Mouse (Mus musculus): ENCODE results near the gene Tnfrsf8.
"Not testable (repeated sequence)": the region's sequence is repeated elsewhere in the genome, so short reads cannot be mapped to it uniquely, and the experiment has no call there.

The Tnfrsf8 gene

DNA sequence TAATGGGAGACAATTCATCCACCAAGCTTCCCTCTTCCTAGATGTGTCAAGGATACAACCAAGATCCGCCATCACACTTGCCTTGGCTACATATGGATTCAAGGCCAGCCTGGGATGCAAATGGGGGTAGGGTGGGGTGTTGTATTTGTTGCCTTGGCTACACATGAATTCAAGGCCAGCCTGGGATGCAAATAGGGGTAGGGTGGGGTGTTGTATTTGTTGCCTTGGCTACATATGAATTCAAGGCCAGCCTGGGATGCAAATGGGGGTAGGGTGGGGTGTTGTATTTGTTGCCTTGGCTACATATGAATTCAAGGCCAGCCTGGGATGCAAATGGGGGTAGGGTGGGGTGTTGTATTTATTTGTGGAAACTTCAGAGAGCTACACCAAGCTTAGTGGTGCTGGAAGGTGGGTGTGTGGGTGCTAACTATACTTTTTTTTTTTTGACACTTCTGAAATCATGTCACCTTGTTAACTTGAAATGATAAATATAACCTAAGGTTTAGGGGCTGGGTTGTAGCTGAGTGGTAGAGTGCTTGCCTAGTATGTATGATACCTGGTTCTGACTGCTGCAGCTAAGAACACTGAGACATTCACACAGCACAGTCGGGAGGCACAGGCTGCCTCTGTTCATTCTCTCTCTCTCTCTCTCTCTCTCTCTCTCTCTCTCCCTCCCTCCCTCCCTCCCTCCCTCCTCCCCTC lies 9.2 kb downstream of the Tnfrsf8 start:
- DNase-seq, result not testable (repeated sequence)

DNA sequence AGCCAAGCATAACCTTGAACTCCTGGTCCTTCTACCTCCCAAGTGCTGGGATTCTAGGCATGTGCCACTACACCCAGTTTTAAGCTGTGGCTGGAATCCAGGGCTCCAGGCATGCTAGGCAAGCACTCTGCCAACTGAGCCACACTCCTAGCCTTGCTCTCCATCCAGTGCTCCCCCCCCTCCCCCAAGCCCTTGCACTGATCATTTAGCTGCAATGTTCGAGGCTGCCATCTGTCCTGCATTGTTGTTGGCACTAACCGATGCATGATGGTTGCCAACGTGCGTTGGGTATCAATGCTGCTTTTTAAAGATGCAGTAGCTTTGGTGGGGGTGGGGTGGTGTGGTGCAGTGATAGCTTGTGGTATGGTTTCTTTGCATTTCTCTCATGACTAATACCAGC lies 10.9 kb downstream of the Tnfrsf8 start:
- no peak for DNase-seq

DNA sequence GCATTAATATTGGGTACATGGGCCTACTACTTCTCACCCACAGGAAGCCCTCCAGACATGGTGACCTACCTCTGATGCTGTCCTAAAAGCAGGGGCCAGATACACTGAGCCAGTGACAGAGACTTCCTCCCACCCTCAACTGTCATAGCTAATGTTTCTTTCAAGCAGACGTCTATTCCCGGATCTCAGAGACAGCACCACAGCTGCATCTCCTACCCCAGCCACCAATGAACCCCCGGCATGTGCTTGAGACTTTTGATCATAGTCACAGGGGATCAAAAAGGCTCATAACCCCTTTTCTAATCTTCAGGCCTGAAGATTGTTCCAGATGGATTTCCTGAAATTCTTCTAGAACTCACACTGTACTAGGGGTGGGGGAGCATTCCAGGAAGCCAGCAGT lies 12.9 kb downstream of the Tnfrsf8 start:
- DNase-seq, result no peak

DNA sequence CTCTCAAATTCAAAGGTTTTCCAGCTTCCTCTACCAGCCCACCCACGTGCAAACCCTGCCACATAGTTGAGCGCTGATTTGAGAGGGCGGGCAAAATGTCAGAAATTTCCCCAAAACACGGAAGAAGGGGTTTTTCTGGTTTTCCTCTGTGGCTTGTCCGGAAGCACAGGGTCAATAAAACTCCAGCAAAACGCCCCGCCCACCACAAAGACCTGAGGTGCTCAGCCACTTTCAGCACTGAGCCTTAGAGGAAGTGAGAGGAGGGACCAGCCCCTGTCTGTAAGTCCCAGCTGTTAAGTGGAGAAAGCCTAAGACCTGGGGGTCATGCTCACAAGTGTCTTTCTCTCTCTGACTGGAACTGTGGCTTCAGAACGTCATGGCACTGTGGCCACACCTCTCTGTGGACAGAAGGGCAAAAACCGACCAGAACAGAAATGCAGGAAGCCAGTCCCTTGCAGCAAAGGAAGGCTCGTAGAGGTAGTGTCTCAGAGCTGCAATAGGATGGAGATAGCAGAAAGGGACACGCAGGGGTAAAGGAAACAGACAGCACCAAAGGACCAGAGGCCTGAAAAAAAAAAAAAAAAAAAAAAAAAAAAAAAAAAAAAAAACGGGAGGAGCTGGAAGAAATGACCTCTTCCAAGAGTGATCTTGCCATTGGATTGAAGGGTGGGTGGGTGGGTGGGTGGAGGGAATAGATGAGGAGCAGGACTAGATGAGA lies 14.6 kb downstream of the Tnfrsf8 start:
- DNase-seq, result no peak

DNA sequence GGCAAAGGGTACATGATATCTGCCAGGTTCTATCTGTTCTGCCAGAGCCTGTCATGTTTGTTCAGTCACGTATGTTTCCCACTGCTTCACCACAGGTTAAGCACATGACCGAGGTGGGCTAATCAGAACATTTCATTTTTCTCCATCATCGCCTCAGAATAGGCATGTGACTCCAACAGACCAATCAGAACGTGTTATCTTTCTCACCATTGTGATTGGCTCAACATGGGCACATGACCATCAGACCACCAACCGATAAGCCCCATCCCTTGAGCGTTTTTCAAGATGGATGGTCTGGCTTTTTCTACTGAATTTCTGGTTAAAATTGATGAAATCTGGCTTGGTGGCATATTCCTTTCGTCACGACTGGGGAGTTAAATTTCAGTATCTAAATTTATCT lies 15.6 kb downstream of the Tnfrsf8 start:
- DNase-seq, result no peak

DNA sequence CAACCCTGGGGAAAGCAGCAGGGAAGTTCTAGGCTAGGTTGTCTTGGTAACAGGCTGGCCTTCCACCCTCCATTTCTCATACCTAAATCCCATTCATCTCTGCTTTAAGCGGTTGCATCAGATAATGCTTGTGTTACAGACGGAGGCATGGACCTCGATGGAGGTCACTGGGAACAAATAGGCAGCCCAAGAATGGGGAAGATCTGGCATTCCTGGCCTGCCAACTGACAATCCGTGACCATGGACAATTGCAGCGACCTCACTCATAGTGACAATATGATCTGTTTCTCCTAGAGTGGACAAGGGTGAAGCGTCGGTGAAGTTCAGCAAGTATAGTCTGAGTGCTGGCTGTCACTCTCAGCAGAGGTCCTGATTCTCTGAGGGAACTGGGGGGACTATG lies 16.1 kb downstream of the Tnfrsf8 start:
- DNase-seq, result no peak

DNA sequence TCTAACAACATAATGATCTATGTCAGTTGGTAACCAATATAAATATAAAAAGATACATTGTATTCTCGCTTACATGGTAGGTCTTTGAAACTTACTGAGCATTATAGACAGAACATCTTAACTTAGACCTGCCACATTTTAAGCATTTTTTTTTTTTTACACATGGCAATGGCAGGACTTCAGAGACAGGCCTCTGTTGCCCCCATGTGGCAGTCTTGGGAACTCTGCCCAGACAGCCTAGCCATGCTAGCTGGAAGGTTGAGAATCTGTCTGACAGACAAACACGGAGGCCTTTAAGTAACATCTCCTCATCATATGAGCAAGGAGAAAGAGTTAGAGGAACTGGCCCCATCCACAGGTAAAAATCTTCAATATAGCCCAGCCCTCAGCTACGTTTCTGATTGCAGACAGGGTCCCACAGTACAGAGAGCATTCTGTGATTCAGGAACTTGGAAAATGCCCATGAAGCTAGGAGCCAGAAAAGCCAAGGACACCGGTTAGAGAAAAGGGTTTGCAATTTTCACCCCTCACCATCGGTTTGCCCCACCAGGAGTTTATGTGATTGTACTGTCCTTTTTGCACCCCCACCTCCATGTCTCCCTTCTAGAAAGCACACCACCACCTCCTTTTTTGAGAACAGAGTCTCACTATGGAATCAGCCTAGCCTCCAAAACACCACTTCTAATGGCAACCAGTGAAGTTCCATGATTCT lies 19.2 kb downstream of the Tnfrsf8 start:
- DNase-seq, result no peak

DNA sequence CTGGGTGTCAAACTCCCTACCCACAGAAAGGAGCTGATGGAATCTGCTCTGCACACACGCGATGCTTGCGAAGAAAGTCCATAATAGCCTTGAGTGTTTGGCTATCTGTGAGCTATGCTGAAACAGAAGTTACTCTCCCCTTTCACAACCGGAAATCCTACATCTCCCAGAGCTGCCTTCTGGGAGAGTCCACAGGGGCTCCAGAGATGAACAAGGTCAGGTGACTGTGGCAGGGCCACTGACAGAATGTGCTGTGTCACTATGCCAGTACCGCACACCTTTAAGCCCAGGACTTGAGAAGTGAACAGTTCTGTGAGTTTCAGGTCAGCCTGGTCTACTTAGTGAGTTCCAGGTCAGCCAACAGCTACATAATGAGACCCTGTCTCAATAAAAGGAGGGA lies 20.4 kb downstream of the Tnfrsf8 start:
- DNase-seq, result no peak

DNA sequence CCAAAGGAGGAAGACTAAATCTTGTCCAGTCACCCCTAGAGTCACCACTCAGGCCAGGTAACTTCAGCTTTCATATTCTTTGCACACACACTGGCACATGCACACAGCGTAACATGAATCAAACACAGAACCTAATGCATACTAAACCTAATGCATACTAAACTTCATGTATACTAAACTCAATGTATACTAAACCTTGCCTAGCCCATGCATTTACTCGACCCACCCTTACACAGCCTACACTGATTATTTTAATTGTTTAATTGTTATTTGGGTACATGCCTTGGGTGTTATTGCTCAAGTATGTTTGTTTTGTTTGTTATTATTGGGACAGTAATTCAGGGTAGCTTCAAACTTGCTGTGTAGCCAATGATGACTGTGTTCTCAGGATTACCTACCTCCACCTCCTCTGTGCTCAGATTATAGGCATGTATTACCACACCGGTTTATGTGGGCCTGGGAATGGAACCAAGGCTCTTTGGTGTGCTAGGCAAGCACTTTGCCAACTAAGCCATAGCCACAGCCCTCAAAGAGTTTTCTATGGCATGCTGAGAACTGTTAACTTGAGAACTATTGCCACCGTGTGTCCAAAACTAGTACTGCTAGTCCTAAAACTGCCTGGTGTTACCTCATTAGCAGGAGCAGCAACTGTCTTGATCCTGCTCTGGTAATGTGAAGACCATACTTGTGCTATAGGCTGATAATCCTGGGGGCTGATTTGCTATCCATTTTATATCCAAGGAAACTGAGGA lies 28.4 kb downstream of the Tnfrsf8 start:
- DNase-seq, result no peak

DNA sequence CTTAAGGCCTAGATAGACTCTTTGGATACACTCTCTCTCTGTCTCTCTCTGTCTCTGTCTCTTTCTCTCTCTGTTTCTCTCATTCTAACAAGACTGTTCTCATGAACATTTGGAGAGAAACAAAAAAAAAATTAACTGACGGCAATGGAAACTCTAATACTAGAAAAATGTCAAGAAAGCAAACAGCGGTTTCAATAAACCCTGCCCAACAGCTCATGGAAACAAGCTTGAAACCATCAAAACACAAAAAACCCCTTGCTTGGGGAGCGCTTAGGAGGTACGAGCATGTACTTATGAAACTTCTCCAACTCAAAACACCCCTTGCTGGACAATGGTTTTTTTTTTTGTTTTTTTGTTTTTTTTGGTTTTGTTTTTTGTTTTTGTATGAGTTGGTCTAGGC lies 30.3 kb downstream of the Tnfrsf8 start:
- DNase-seq, result no peak

DNA sequence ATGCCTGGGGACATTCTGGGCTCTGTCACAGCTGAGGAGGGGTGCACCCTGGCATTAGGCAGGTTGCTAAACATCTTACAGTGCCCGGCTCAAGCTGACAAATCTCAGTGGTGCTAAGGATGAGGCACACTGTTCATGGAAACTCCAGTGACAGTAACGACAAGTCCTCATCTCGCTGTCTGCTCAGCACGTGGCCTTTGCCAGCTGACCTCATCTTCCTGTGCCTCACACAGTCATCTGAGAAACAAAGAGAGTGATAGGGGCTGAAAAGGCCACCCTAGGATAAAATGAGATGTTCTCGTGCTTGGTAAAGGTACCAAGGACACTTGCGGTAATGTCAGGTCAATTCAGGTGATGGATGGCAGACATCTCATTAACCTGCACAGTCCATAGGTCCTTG lies 31.5 kb downstream of the Tnfrsf8 start:
- DNase-seq, result no peak

DNA sequence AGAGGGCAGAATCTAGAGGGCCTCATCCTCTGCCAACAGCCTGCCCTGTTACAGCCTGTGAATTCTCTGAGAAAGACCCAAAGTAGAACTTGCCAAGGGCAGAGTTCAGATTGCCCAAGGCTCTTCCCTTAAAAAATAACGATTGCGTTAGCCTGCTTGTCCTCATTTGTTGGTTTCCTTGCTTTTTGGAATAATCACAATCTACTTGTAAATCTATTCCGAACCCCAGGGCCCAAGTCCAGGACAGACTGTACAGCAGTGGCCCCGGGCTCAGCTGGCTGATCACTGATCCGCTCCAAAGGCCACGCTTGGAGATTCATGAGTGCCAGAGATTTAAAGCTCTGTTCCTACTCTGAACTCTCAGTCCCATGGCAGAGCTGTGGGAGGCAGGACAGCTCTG lies 34.0 kb downstream of the Tnfrsf8 start:
- DNase-seq, result no peak

DNA sequence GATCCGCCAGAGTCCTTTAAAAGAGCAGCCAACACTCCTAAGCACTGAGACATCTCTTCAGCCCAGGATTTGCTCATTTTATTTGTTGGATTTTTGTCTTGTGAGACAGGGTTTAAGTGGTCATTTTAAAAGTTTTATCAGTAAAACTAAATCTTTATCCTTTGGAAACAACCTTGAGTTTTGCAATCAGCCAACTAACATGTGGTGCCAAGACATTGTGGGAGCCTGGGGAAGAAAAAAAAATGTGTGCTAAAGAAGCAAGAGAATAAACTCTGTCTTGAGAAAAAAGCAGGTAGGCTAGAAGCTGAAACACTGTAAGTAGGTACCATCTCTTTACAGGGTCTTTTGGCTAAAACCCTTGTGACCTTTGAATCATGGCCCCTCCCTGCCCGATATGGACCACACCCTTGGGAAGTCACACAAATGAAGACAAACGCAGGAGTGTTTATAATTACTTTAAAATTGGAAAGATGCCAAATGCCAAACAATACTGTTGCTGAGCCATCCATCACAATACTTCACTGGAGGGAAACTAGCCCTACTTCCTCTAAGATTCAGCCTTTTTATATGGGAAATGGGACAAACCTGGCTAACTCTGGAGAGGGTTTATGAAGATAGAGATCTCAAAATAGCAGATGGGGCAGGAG lies 36.1 kb downstream of the Tnfrsf8 start:
- no peak for DNase-seq

DNA sequence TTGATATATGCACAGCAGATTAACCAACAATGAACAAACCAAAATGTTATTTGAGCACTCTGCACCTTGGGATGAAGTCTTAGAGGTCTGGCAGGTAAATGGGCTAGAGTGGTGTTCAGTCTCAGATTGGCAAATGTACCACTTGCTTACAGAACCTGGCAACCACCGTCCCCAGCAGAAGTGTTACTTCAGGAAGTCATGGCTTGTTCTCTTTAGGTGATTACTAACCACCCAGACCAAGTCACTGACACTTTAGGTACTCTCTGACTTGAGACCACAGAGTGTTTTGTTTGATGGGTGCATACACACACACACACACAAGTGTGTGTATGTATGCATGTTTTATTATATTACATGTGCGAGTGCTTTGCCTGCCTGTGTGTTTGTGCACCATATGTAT lies 36.7 kb downstream of the Tnfrsf8 start:
- DNase-seq, result no peak

DNA sequence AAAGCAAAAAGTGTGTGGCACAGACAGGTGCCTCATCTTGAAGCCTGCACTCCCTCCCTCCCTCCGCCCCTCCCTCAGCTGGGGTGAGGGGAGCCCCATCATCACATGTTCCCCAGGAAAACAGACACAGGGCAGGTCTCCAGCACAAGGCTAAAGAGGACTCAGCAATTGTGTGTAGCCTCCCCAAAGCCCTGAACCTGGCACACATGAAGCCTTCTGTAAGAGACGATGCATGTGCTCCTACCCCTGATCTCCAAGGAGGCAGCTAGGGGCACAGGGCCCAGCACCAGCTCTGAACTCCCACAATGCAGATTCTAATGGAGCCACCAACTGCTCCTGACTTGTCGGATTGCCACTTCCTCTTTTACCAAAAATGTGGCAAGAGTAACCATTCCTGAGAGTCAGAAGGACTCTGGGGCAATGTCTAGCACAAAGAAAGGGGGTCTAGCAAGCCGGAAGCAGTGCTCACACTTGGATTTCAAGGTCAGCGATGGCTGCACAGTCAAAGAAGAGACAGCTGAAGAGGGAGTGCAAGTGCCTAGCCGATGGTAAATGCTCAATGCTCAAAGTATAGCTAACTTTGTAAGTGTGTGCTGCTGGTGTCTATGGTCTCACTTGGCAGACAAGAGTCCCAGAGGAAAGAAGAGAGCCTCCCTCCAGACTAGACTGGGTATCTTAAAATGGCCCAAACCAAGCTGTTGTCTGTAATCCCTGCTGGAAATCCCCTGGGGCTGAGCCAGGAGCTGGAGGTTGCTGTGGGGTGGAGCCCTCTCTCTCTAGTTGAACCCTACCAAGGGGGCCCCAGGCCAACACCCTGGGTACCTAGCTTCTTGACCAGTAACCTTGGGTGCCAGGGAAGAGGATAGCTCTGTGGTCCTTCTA lies 38.4 kb downstream of the Tnfrsf8 start:
- DNase-seq, result no peak

DNA sequence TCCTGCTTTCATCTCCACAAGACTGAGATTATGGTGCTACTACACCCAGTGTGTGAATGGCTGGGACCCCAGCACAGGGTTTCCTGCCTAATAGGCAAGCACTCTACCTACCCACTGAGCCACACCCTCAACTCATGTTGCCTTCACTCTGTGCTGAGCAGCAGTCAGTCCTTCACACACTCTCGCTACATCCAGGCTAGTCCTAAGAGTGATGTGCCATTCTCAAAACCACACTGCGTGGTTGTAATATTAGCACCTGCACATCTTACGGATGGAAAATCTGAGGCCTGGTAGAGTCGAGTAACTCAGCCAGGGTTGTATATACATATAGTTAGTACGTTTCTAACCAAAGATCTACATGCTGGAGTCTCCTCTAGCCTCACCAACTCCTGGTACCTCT lies 40.1 kb downstream of the Tnfrsf8 start:
- DNase-seq, result no peak

DNA sequence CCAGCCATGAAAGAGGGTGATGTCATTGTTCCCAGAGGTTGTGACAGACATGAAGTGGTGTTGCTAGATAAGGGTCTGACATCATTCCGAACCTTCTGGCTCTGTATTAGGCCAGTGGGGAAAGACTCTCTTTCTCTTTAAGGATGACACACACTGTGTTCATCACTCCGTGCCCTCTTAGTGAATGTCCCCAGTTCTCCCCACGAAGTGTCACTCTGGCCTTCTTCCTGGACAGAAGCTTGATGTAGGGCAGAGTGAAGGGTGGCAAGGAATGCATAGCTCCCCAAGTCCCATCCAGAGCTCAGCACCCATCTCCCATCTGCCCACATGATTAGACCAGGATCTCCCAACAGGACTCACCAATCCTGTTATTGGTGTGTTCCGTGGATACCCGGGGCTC lies 41.0 kb downstream of the Tnfrsf8 start:
- DNase-seq, result no peak

DNA sequence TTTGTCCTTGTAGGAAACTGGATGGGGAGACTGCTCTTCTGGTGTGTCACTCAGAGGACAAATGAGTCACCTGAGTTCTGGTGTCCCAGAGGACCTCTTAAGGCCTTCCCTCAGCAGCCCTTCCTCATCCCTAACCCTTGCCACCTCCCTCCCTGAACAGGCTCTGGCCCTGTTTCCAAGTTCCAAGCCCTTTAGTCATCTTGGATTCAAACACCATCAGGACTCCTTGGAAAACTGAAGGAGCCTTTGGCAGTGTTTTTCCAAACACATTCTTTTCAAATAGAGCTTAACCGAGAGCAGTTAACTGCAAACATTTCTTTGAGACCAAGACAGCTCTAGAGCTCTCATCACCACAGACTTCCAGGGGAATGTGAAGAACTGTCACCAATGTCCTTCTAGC lies 42.2 kb downstream of the Tnfrsf8 start:
- no peak for DNase-seq

DNA sequence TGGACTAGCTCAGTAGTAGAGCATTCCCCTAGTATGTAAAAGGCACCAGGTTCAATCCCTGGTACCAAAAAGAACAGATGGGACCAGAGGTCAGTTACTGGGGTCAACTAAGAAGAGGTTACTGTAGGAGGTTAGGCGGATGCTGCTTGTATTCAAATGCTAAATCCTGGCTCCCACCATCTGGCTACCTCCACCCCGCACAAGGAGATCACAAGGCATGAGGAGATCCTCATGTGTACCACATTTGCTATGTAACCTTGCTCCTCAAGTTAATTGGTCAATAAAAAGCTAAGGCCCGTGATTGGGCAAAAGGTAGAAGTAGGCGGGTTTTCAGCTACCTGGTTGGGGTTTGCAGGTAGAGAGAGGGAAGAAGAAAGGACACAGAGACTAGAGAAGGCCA lies 43.3 kb downstream of the Tnfrsf8 start:
- no peak for DNase-seq

DNA sequence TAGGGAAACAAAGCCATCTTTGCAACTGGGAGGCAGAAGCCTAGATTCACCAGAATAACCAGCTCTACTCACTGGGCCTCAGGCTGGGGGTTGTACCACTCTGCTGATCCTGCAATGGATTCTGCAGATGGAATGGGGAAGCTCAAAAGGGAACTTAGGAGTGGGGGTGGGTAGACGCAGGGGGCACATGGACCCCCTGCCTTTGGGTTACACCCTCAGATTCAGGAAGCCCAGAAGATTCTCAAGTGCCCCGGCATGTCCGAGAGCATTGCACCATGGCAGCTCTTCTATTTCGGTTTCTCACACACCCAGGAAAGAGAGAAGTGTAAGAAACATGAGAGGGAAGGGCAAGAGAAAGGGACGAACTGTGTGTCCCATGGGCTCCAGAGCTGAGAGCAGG lies 44.8 kb downstream of the Tnfrsf8 start:
- DNase-seq, result no peak

DNA sequence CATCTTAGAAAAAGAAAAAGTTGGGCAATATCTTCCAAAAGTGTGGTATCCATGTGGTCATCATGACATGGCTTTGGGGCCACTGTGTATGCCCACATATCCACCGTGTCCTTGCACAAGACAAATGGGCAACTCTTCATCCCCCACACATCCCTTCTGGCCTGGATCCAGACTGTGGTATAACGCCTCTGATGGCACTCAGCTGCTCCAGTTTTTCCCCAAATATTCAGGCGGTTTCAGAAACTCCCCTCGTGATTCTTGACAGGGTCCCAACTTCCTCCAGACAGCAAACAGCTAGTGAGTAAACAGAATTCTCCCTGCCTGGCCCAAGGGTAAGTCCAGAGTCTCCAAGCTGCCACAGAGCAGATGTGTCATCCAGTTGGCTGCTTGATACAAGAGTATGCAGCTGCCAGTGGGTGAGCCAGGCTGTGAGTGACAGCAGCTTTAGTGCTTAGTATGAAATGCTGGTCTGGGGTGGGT lies 47.3 kb downstream of the Tnfrsf8 start:
- DNase-seq, result no peak

DNA sequence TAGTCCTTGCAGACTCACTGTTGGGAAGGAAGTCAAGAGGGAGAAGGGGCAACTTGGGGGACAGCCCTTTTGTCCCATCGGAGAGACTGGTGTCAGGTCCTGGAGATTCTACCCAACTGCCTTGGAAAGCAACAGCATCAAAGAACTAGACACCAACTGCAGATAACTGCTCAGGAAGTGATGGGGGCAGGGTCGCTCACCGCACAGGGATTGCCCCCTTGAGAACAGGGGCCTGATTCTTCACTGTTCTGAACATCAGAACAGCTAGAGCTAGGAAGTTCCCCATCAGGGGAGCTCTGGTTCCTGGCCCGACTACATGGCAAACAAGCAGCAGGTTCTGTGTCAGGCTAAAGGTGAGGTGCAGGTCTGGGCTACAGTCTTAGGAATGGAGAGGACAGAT lies 48.5 kb downstream of the Tnfrsf8 start:
- DNase-seq, result no peak

Measured in cerebellum, adult 11-12 months (tissue).